In genomic region chr4:116221140-116221851, GRCm38 (mm10) we compare ENCODE assay signal across 8 mouse cellular contexts. TPM values are rescaled to one million over a fixed set of nuclear protein-coding genes. Genes with fewer than 3 reads are reported as not detected.
DNase-seq lines count a peak whose midpoint lies in the region; ATAC-seq lines count a peak whose summit lies in the region.

Gene Pik3r3, plus strand, starts transcription at chr4:116221618.

- DNase-seq in adrenal gland, adult (ENCODE audit: inconsistent age in 2 of 2, low spot score in 1 of 2): peak; percentile 99
- peak; percentile 99 for DNase-seq in embryo, embryonic 10.5 days (ENCODE audit: low spot score)
- DNase-seq in gastrocnemius, postnatal 14 days: peak; percentile 99
- peak; percentile 99 to 100 for DNase-seq in left cerebral cortex, postnatal 10 days (ENCODE audit: extremely low spot score in 1 of 2, low spot score in 2 of 2)
- peak; percentile 98 for DNase-seq in right cerebral cortex, postnatal 25 days
- DNase-seq in urinary bladder, postnatal 4 days (ENCODE audit: low spot score in 2 of 2): peak; percentile 98

- ATAC-seq in inflammation-experienced regulatory T-cells, adult 6 months: peak; percentile 96
- ATAC-seq in megakaryocyte-erythroid progenitor cell, adult 5-6 weeks (replicated peaks; ENCODE audit: low FRiP score, low TSS enrichment, poor library complexity, severe bottlenecking): peak; percentile 100

- intact Hi-C loops in gastrocnemius, postnatal 14 days (cut with DNase I; ENCODE audit: low total_unique reads): no loop called here
- intact Hi-C loops in left cerebral cortex, postnatal 10 days (cut with DNase I): loop anchor here (5.0 kb wide), 1 partner anchor 44 kb away; no protein-coding TSS in a partner anchor

RNA-seq across cellular contexts. Expression of gene Pik3r3, which starts in this region (rescaled TPM):
- total RNA-seq in gastrocnemius, postnatal 14 days (2021): 10 to 100 TPM in 1 of 2 experiments, 1 to 10 TPM in 1; 7.7 to 11.3 TPM
- 1 to 10 TPM; 1.2 to 3.4 (median 2.3) TPM for polyA plus RNA-seq in inflammation-experienced regulatory T-cells, adult 6 months (2017; shearing (Covaris generic))
- total RNA-seq in left cerebral cortex, postnatal 10 days (2021): 10 to 100 TPM; 39.4 to 41.5 TPM
- 0.20 and 0.52 TPM in 2 replicates for total RNA-seq in megakaryocyte-erythroid progenitor cell, adult 5-6 weeks (2014; fragmentation: Nextera tagmentation)
- total RNA-seq in megakaryocyte-erythroid progenitor cell, adult 5-6 weeks (2017): 1.9 and 3.4 TPM in 2 replicates

Comparison
In these comparisons a context has a peak if more than half of its experiments do, and no peak if none do; other contexts are left out.
1. Peak in every context shown above with its lines: DNase-seq and ATAC-seq.